Mouse (Mus musculus) T-helper 1 cell (primary cell): Measurements from ENCODE around the gene Mycbpap.

Experiments used
- in situ Hi-C: fragments of 300-600 bp; cut with MboI, MseI; formaldehyde crosslinking; loops from one replicate; pipeline ENCODE4 v1.15.1; 2025; ENCODE audit warnings: high pct_unique_total_duplicates

Mycbpap gene

DNA sequence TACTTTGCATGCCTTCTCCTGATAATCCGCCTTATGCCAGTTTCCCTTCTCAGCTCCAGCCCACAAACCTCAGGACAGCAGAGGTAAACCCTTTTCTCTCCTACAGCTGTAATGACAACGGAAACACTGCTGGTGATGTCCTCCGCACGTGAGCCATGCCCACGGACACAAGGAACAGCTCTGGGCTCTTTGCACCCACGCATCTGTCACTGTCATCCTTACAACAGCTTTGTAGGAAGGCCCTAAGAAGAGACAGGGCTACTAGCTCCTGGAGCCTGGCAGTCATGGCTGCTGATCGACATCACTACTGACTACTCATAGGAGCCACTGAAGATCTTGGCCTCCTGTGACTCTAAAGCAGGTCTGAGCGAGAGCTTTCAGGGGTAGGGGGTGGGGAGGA, 11.6 kb upstream of the Mycbpap start:
- in situ Hi-C loops: no loop called here

DNA sequence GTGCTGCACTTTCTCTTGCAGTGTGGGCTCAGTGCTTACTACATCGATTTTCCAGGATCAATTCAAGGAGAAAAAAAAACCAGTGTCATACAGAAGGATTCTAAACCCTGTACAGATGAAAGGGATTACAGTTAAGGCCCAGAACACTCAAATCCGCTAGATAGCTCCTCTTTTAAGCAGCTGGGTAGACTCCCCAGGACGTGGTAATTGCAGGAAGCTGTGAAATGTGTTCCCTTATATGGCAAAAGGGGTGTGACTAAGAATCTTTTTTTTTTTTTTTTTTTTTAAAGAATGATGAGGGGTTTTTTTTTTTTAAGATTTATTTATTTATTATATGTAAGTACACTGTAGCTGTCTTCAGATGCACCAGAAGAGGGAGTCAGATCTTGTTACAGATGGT, 7.3 kb upstream of the Mycbpap start:
- in situ Hi-C loops: no loop called here

DNA sequence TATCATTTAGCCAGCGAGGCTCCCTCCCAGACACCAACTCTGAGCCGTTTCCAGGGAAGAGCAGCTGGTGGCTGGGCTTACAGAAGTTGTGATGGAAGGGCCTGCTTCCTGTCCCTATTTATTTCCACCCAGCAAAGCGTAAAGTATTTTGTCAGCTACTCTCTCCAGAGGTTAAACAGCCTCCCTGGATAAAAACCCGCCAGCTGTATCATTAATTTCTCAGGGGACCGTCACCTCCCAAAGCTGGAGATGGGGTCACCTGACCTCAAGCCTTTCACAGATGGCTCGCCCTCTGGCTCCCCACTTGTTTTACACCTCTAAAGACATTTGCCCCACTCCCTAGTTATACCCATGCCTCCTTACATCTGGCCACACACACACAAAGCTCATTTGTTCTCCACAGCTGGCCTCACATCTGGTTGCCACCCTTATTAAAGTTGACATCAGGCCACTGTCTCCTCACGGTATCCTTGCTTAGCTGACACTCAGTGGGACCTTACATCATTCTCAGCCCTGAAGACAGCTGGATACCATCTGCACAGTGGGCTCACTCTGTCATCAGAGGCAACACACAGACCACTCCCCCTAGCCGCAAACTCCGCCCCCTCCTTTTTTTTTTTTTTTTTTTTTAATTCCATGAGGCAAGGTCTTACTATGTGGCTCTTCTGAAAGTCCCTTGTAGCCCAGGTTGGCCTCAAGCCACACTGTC, 4.8 kb upstream of the Mycbpap start:
- in situ Hi-C loops: no loop called here

DNA sequence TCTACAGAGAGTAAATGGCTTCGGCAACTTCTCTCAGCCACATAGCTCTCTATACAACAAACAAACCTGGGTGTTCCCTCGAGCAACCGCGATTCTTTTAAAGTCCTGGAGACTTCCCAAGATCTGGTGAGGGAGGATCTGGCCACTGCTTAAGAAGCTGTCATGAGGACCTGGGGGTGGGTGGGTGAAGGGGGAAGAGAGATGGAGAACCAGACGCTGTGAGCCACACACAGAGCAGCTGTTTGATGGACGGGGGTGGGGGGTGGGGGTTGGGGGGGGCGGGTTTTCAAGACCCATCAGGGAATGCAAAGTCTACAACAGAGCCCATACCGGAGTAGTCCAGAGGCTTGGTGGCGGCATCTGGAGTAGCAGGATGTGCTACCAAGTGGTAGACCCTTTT, 8.1 kb downstream of the Mycbpap start:
- in situ Hi-C loops: no loop called here

DNA sequence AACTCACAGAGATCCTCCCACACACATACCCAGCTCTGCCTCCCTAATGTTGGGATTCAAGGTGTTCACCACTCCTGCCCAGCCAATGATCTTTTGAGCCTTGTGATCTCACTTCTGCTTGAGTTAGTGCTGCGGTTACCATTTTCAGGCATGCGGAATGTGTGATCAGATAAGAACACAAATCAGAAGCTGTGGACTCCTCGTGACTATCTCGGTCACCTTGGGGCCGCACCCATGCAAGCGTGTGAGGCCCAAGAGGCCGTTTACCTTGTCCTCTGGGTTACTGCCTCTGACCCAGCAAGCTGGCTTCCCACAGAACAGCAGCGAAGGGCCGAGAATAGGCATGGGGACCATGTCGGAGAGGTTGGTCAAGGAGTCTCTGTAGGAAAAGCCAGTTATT, 12.6 kb downstream of the Mycbpap start:
- in situ Hi-C loops: no loop called here

DNA sequence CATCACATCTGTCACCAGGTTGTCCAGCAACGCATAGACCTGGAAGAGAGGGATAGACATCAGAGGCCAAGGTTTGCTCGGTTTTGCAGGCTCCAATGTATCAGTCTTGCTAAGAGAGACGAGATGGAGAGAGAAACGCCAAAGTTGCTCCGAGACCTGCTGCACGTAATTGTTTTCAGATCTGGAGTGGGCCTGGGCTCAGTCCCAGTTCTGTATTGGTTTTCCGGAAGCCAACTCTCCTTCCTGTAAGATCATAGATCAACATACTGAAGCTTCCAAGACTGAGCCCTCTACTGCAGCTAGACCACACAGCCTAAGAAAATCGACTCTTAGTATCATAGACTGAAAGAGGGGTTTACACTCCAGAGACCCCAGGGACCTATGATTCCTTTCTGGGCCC, 20.1 kb downstream of the Mycbpap start:
- in situ Hi-C loops: no loop called here

DNA sequence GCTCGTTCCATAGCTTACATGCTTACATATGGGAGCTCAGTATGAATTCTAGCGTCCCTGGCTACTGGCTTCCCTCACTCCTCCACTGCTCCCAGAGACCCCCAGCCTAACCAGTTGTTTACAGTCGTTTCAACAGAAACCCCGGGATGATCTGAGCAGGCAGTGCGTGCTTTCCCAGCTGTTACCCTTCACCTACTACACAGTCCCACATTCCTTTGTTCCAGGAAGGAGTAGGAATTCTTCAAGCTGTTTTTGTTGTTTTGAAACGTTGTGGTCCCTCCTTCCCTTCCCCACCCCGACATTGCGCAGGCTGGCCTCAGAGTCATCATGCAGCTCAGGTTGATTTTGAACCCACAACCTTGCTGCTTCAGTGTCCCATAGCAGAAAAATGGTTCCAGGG, 21.2 kb downstream of the Mycbpap start:
- in situ Hi-C loops: no loop called here

DNA sequence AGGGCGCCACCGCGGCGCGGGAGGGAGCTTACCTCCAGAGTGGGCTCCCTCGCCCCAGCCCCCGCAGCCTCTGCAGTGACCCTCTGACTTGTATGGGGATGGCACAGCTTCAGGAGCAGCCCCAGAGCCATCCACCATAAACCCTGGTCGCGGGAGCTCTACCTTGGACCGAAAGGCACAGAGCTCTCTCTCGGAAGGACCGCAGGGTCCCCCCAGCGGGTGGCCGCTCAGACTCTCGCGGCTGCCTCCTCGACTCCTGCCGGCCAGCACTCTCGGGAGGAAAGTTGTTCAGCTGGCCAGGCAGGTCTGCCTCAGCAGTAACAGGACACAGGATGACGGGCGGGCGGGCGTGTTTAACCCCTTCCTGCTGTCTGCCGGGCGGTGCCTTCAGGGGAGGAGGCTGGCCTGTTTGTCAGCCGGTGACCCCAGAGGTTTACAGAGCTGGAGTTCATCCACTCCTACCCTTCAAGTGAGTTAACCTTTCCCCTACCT, 21.8 kb downstream of the Mycbpap start, which contains the start of gene Epn3:
TSS of gene Epn3 (minus strand) at position 314 of the 492 bp plus-strand sequence.
- in situ Hi-C loops: loop anchor here (25.0 kb wide), 1 partner anchor 362 kb away; no protein-coding TSS in a partner anchor

DNA sequence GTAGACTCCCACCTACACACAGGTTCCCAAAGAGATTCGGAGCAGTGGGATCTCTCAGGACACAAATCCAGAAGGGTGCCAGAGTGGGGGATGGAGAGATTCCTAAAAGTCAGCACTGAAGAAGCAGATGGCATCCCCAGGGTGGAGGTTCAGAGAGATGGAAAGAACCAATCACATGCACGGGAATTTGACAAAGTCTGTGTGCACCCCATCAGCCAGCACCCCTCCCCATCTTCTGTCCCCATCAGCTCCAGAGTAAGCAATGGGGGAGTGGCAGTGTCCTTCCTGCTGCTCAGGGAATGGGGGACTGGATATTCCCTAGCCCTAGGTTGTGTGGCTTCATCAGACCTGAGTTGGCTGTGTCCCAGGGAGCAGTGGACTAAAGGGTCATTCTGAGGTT, 22.5 kb downstream of the Mycbpap start:
- in situ Hi-C loops: loop anchor here (25.0 kb wide), 1 partner anchor 362 kb away; no protein-coding TSS in a partner anchor

DNA sequence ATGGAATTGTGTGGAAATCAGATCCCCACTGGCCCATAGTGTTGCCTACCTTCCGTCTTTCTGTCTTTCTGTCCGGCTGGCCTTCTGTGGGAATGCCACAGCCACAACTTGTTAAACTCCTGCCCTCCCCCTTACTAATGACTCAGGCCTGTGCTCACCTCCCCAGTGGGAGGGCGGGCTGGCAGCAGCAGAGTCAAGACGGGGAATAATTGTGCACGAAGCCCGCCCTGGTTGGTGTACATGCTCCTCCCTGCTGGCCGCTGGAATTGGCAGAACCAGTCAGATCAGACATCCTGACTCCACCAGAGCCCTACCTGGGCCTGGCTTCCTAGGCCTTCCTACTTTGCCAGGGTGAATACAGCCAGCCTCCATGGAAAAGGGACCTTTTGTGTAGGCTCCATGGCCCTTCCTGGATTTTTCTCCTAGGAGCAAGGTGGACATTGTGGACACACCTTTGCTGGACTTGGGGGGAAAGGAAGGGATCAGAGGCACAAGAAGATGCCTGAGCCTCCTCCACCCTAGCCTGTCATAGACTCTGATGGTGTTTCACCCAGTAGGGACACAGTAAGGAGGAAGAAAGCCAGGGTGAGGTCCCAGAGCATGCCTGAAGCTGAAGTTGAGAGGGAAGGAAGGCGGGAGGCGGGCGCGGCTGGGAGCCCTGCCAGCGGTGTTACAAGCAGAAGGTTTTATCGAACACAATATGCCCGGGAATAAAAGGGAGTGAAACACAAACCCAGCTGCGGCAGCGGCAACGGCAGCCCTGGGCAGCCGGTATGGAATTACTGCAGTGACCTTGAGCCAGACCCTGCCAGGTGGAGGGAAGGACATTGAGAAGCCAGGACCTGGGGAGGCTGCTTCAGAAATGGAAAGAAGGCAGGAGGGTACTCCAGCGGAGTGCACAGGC, 23.2 kb downstream of the Mycbpap start:
- in situ Hi-C loops: loop anchor here (25.0 kb wide), 1 partner anchor 361 kb away; no protein-coding TSS in a partner anchor

DNA sequence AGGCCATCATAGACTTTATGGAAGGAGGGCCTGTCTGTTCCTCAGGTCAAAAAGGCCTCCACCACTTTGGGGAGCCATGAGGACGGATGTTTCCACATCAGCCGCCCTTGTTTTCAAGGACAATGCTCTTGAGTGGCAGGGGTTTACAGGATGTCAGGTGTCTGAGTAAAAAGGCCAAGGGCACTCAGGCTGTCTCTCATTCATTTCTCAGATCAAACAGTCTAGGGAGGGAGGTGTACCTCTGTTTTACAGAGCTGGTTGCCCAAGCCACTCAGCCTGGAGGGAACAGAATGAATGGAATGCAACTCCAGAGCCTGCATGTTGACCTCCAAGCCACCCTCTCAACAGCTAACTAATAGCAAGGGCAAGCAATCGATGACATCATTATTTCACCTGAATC, 26.1 kb downstream of the Mycbpap start:
- in situ Hi-C loops: loop anchor here (25.0 kb wide), 1 partner anchor 358 kb away; no protein-coding TSS in a partner anchor

DNA sequence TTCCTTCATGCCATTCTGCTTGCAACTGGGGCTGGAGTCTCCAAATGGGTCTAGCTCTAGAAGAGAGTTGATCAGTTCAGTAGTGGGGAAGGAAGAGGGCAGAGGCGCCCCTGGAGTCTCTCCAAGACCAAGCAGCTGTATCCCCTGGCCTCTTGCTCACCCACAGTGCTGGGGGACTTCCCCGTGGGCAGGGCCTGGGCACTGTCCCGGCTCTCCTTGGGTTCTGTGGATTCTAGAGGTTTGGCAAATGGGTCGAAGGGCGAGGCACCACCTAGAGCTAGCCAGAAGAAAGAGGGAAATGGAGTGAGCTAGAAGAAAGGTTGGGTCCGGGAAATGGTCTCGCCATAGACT, 29.8 kb downstream of the Mycbpap start:
- in situ Hi-C loops: loop anchor here (25.0 kb wide), 1 partner anchor 354 kb away; no protein-coding TSS in a partner anchor

DNA sequence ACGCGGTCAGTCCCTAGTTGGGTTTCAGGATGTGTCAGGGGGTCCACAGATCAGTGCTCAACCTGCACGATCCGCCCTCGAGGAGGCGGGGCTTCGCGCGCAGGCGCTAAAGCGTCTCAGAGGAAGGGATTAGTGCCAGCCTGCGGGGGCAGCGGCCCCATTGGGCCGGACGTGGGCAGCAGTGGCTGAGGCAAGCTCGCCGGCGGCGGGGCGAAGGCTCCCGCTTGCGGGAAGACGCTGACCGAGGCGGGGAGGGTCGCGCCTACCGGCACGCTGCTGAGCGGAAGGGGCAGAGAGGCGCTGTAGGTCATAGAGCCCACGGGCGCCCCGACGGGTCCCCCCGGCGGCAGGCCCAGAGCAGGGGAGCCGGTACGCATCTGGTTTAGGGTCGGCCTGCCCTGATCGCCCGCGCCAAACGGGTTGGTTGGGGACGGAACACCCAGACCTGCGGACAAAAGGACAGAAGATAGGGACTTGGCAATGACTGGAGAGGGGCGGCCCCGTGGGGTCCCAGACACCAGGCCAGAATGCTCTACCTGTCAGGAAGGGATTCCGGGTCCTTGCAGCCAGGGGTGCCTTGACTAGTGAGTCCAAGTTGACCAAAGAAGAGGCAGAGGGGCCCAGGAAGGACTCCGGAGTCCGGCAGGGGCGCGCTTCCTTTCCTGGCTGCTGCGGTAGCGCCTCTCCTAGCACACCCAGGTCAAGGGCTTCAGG, 30.4 kb downstream of the Mycbpap start:
- in situ Hi-C loops: loop anchor here (25.0 kb wide), 1 partner anchor 354 kb away; no protein-coding TSS in a partner anchor

DNA sequence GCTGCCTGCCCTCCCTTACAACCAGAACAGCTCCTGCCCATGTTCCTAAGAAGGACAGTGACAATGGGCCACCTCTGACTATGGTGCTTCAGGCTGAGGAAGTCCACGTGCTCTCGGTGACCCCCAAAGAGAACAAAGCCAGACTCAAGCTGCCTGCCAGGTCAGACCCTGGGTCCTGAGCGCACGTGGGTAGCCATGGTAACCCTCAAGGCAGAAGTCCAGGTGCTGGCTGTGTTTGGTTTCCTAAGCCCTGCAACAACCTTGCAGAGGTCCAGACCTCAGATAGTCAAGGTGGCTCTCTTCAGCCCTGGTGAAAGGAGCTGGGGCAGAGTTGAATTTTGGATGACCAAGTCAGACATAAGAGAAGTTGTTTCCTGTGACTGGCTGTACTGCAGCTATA, 31.8 kb downstream of the Mycbpap start:
- in situ Hi-C loops: loop anchor here (25.0 kb wide), 1 partner anchor 352 kb away; no protein-coding TSS in a partner anchor

DNA sequence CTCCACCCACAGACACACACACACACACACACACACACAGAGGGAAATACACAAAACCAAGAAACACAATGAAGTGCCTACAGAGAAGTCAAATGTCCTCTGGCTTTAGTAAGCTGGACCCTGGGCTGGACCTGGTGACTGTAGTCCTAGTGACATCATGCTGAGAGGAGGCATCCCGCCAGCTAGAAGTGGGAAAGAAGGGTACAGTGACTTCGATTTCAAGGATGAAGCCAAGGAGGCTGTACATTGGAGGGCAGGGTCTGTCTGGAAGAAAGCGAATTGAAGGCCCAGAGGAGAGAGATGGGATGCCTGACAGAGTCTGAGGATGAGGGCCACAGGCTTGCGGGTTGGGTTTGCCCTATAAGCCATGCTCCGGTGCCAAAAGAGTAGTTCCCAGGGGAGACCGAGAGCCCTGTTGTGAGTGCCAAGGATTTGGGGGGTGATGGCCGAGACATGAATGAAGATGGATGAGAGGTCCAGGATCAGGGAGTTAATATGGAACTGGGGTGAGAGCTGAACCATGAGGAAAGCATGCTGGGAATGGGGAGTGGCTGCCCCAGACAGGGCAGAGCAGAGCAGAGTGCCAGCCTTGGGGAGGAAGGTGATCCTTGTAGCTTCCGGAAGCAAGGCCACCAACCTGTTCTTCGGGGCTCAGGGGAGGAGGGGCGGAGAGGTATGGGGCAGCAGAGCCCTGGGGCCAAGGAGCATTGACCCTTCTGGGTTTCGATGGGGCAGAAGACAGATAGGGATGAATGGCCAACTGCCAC, 32.6 kb downstream of the Mycbpap start:
- in situ Hi-C loops: loop anchor here (25.0 kb wide), 1 partner anchor 352 kb away; no protein-coding TSS in a partner anchor

DNA sequence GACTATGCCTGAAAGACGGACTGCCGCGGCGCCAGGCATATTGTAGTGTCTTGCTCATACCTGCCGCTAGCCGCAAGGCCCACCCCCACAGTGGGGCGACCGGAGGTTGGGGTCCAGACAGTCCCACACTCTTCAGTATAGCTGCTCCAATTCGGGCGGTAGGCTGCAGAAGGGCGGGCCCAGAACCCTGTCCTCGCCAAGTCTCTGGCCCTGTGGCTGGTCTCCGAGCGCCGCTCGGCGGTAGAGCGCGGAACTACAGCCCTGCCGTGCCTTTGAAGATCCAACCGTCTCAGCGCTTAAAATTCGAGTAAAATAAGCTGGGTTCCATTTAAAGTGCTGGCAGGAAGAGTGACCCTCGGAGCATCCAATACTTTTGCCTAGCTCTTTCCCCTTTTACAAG, 35.5 kb downstream of the Mycbpap start, which contains the start of gene Spata20:
TSS of gene Spata20 (minus strand) at position 179 of the 400 bp plus-strand sequence.
- in situ Hi-C loops: loop anchor here (25.0 kb wide), 1 partner anchor 349 kb away; no protein-coding TSS in a partner anchor

DNA sequence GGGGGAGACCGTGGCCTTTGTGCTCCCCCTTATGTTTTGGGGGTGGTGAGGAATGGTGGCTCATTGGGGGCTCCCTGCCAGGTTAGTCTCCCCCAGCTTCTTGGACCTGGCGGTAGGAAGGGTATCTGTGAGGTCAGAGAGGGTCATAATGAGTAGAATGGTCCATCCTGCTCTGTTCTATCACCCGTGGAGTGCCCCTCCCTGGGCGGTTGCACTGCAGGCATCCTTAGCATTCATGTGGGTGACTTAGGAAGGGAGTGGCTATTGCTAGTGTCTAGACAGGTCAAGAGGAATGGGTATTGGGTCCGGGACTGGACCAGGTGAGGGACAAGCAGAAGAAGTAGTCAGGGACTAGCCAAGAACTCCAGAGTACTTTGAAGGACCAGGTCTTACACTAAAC, 36.3 kb downstream of the Mycbpap start:
- in situ Hi-C loops: loop anchor here (25.0 kb wide), 1 partner anchor 348 kb away; no protein-coding TSS in a partner anchor

DNA sequence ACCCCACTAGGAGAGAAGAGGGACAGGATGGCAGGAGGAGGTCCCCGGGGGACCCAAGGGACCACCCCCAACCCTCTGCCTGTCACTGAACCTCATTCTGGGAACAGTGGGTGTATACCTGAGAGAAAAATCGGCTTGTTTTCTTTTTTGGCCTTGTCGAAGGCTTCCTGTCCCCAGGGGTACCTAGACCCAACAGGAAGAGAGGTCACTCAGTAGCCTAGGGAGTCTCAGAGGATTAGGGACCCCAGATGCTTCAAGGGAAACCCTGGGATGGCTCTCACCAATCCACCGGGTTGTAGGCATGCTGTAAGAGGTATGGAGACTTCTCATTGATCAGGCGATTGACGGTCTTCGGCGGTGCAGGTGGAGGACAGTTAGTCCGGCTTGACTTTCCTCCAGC, 36.9 kb downstream of the Mycbpap start:
- in situ Hi-C loops: loop anchor here (5.0 to 25.0 kb wide), 2 partner anchors 137 to 347 kb away; no protein-coding TSS in a partner anchor

DNA sequence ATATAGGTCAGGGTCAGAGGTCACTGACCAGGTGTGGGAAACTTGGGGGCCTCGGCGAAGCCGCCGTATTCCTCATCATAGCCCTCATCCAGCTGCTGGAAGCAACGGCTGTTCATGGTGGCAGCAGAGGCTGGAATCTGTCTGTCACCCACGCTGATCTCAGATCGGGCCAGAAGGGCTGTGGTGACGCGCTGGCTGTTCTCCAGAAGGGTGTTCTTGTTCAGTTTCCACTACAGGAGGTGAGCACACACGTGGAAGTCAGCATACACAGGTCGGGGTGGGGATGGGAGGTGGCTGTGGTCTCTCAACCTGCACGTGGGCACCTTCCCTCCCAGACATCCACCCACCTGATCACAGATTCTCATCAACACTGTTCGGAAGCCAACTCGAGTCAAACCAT, 37.6 kb downstream of the Mycbpap start:
- in situ Hi-C loops: loop anchor here (5.0 to 25.0 kb wide), 2 partner anchors 137 to 347 kb away; no protein-coding TSS in a partner anchor

DNA sequence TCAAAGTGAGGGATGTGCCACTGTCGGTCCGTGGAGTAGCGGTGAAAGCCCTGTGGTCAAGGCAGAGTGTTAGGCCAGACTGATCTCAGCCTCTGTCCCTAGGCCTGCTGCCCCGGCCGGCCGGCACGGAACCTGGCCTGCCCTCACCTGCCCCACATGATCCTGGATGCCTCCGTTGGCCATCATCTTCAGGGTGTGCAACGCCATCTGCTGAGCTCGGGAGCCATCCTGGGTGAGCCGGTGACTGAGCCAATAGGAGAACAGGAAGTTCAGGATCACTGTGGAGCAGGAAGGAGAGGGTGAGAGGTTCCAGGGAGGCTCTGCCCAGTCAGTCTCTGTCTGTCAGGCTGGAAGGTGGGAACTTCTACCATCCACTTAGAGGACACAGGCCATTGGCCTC, 38.1 kb downstream of the Mycbpap start:
- in situ Hi-C loops: loop anchor here (5.0 to 25.0 kb wide), 2 partner anchors 136 to 346 kb away; no protein-coding TSS in a partner anchor
